In the genomic region with DNA sequence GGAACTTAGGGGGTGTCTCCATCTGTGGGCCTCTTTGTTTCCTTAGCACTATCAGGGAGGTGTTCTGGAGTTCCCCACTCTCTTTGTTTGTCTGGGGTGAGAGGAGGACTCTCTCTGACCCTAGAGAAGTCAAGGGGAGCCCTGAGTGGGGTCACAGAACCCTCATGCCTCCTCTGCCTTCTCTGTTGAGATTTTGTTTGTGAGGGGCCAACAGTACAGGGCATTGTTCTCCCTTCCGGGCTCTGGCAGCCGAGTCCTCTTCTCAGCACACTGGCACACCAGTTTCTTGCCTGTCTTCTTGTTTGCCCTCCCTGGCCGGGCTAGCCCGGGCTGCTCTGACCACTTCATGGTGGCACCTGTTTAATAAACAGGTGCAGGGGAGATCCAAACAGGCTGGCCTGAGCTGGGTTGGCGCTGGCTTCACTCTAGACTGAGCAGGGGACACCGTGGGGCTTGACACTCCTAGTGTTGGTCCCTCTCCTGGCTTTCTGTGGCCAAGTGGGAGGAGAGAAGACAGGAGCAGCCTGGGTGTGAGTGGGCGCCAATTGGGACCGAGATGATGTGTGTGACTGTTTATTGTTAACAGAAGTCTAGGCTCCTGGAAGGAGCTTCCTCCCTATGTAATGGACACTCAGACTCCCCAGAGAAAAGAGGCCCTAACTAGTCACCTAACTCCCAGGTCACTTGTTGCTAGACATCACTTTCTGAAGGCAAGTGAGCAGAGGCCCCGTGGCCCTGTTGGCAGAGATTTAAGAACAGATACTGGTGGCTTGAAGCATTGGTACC, we compare ENCODE assay signal across 9 mouse cellular contexts. TPM values are rescaled to one million over a fixed set of nuclear protein-coding genes. Genes with fewer than 3 reads are reported as not detected.
DNase-seq lines count a peak whose midpoint lies in the region; ATAC-seq lines count a peak whose summit lies in the region.
"Had no signal": no experiment of that assay in that cellular context is flagged by ENCODE, and none has a peak within 500 bp of the region (broad histone marks: within the 10 kb centered on the region; RNA-seq: fewer than 3 reads in every experiment).

No protein-coding gene starts in this region.

- no peak overlapping the region for H3K9ac ChIP-seq in limb, embryonic 15.5 days

- no peak overlapping the region for H3K4me2 ChIP-seq in limb, embryonic 15.5 days

- peak; percentile 43 for DNase-seq in kidney, adult 11 months
- DNase-seq in kidney, adult 8-10 months, result no peak
- peak; percentile 43 for DNase-seq in Muller cell, postnatal 12 days (ENCODE audit: inconsistent ontology term)
- no peak for DNase-seq in embryonic facial prominence, embryonic 10.5 days (ENCODE audit: low spot score)
- no peak for DNase-seq in layer of hippocampus, postnatal 14 days (ENCODE audit: low spot score in 2 of 2)
- no peak for DNase-seq in adrenal gland, postnatal 4 days (ENCODE audit: low spot score in 2 of 2)
- DNase-seq in thymus, postnatal 0 days (ENCODE audit: low spot score), result no peak

- H3K36me3 ChIP-seq in embryonic facial prominence, embryonic 10.5 days (replicated peaks), result no peaks in the 10 kb centered on the region
- H3K36me3 ChIP-seq in limb, embryonic 15.5 days, result no peaks in the 10 kb centered on the region

- H3K4me1 ChIP-seq in embryonic facial prominence, embryonic 10.5 days, result peaks cover 38% of the 10 kb centered on the region
- peaks cover 15% of the 10 kb centered on the region; the same call in 1 of the 2 replicates for H3K4me1 ChIP-seq in limb, embryonic 15.5 days

- H3K9me3 ChIP-seq in embryonic facial prominence, embryonic 10.5 days, result no peaks in the 10 kb centered on the region
- H3K9me3 ChIP-seq in limb, embryonic 15.5 days, result no peaks in the 10 kb centered on the region

- H3K4me3 ChIP-seq in embryonic facial prominence, embryonic 10.5 days, result 0 out of 2 replicates have a peak overlapping the region, but pooled peaks have one; percentile 23
- no peak overlapping the region for H3K4me3 ChIP-seq in limb, embryonic 15.5 days

- peak overlapping the region; percentile 76 for H3K27ac ChIP-seq in embryonic facial prominence, embryonic 10.5 days (replicated peaks)
- peak overlapping the region; percentile 18; the same call in 1 of the 2 replicates for H3K27ac ChIP-seq in limb, embryonic 15.5 days

- 0 out of 2 replicates have a peak, but pooled peaks cover under 1% of the 10 kb centered on the region for H3K27me3 ChIP-seq in embryonic facial prominence, embryonic 10.5 days (replicated peaks; ENCODE audit: low read depth, poor library complexity, severe bottlenecking)
- no peaks in the 10 kb centered on the region for H3K27me3 ChIP-seq in limb, embryonic 15.5 days

- ATAC-seq in limb, embryonic 15.5 days (ENCODE audit: insufficient number of reproducible peaks, low FRiP score, low TSS enrichment, low read depth), result no peak

- 52% methylated on average over 9 of the region's 9 CpGs for WGBS in embryonic facial prominence, embryonic 10.5 days
- 71% methylated on average over 9 of the region's 9 CpGs for WGBS in limb, embryonic 15.5 days

RNA-seq across cellular contexts. Expression of a gene that starts 6.9 kb away (rescaled TPM):
- polyA plus RNA-seq in embryonic facial prominence, embryonic 10.5 days (2016; fragmentation: Nextera tagmentation; extraction: Ambion mirVana), result 5.1 and 5.6 TPM in 2 replicates
- polyA plus RNA-seq in limb, embryonic 15.5 days (2015; fragmentation: Nextera tagmentation; extraction: Ambion mirVana), result 2.6 and 3.6 TPM in 2 replicates
- total RNA-seq in layer of hippocampus, postnatal 14 days (2021), result 10 to 100 TPM; 40.5 to 44.7 TPM
- 10 to 100 TPM; 24.2 to 33.0 TPM for total RNA-seq in adrenal gland, postnatal 4 days (2021)
- 33.2 and 33.6 TPM in 2 replicates for polyA plus RNA-seq in thymus, postnatal 0 days (2015; fragmentation: Nextera tagmentation; extraction: Ambion mirVana)

RNA-seq across cellular contexts. Expression of a gene that starts 25.0 kb away (rescaled TPM):
- polyA plus RNA-seq in embryonic facial prominence, embryonic 10.5 days (2016; fragmentation: Nextera tagmentation; extraction: Ambion mirVana), result 4.8 and 5.1 TPM in 2 replicates
- polyA plus RNA-seq in limb, embryonic 15.5 days (2015; fragmentation: Nextera tagmentation; extraction: Ambion mirVana), result 7.1 and 8.2 TPM in 2 replicates
- 1 to 10 TPM; 2.9 to 3.3 TPM for total RNA-seq in layer of hippocampus, postnatal 14 days (2021)
- 10 to 100 TPM; 13.8 to 14.4 TPM for total RNA-seq in adrenal gland, postnatal 4 days (2021)
- polyA plus RNA-seq in thymus, postnatal 0 days (2015; fragmentation: Nextera tagmentation; extraction: Ambion mirVana), result 2.4 and 2.7 TPM in 2 replicates
- total RNA-seq: neutrophil, adult 5-6 weeks had no signal

RNA-seq across cellular contexts. Expression of a gene that starts 28.5 kb away (rescaled TPM):
- 0.17 and 0.23 TPM in 2 replicates for polyA plus RNA-seq in embryonic facial prominence, embryonic 10.5 days (2016; fragmentation: Nextera tagmentation; extraction: Ambion mirVana)
- 0.45 and 0.73 TPM in 2 replicates for polyA plus RNA-seq in limb, embryonic 15.5 days (2015; fragmentation: Nextera tagmentation; extraction: Ambion mirVana)
- 1 to 10 TPM; 3.7 to 5.0 TPM for total RNA-seq in layer of hippocampus, postnatal 14 days (2021)
- 1 to 10 TPM; 7.7 to 8.5 TPM for total RNA-seq in adrenal gland, postnatal 4 days (2021)
- 0.90 and 1.1 TPM in 2 replicates for polyA plus RNA-seq in thymus, postnatal 0 days (2015; fragmentation: Nextera tagmentation; extraction: Ambion mirVana)
- total RNA-seq: neutrophil, adult 5-6 weeks had no signal

RNA-seq across cellular contexts. Expression of a gene that starts 49.5 kb away (rescaled TPM):
- 61.5 TPM in 2 replicates for polyA plus RNA-seq in embryonic facial prominence, embryonic 10.5 days (2016; fragmentation: Nextera tagmentation; extraction: Ambion mirVana)
- polyA plus RNA-seq in limb, embryonic 15.5 days (2015; fragmentation: Nextera tagmentation; extraction: Ambion mirVana), result 61.4 and 65.4 TPM in 2 replicates
- 100 to 1,000 TPM; 312 to 321 TPM for total RNA-seq in layer of hippocampus, postnatal 14 days (2021)
- total RNA-seq in adrenal gland, postnatal 4 days (2021), result 100 to 1,000 TPM; 120 to 135 TPM
- 103 and 112 TPM in 2 replicates for polyA plus RNA-seq in thymus, postnatal 0 days (2015; fragmentation: Nextera tagmentation; extraction: Ambion mirVana)

RNA-seq across cellular contexts. Expression of a gene that starts 51.8 kb away (rescaled TPM):
- 74.0 and 76.5 TPM in 2 replicates for polyA plus RNA-seq in embryonic facial prominence, embryonic 10.5 days (2016; fragmentation: Nextera tagmentation; extraction: Ambion mirVana)
- 44.4 and 49.5 TPM in 2 replicates for polyA plus RNA-seq in limb, embryonic 15.5 days (2015; fragmentation: Nextera tagmentation; extraction: Ambion mirVana)
- 100 to 1,000 TPM; 111 to 113 TPM for total RNA-seq in layer of hippocampus, postnatal 14 days (2021)
- total RNA-seq in adrenal gland, postnatal 4 days (2021), result 100 to 1,000 TPM; 142 to 156 TPM
- polyA plus RNA-seq in thymus, postnatal 0 days (2015; fragmentation: Nextera tagmentation; extraction: Ambion mirVana), result 39.2 and 40.0 TPM in 2 replicates

Comparison
In these comparisons a context has a peak if more than half of its experiments do, and no peak if none do; other contexts are left out.
1. DNase-seq: peak in kidney, adult 11 months (single experiment) and Muller cell, postnatal 12 days (single experiment); none in kidney, adult 8-10 months (0 of 2), embryonic facial prominence, embryonic 10.5 days (single experiment), layer of hippocampus, postnatal 14 days (0 of 2), adrenal gland, postnatal 4 days (0 of 2) and thymus, postnatal 0 days (single experiment).